Mouse (Mus musculus) liver, embryonic 11.5 days (tissue): Measurements from ENCODE around the gene Timp4. TPM values are rescaled to one million over a fixed set of nuclear protein-coding genes. Genes with fewer than 3 reads are reported as not detected.

Source experiments
- polyA plus RNA-seq: library from polyadenylated mRNA; unstranded; fragments of >200 nt; fragmentation: Nextera tagmentation; extraction: Ambion mirVana; gene quantifications from 2 replicates; pipeline ENCODE4 v1.2.1, GENCODE M21; 2014

Timp4 gene
- polyA plus RNA-seq, 1 experiment from 2014 or later, result 0.04 TPM

Other genes with a start within 250 kb of the Timp4 start
- 70.3 and 73.4 TPM in 2 replicates for gene Tamm41, start 214.3 kb downstream of the Timp4 start, polyA plus RNA-seq
- 0.16 and 0.30 TPM in 2 replicates for gene Syn2, start 117.3 kb downstream of the Timp4 start, polyA plus RNA-seq
- gene Gm17482, start 24.9 kb downstream of the Timp4 start, polyA plus RNA-seq, result not detected in 2 replicates
- 1.1 and 1.2 TPM in 2 replicates for gene Pparg, start 108.7 kb upstream of the Timp4 start, polyA plus RNA-seq